Mouse (Mus musculus): Measurements from ENCODE around the gene Renbp.

- no peak for TF ChIP-seq CTCF (IDR thresholded peaks at IDR 0.05; ENCODE audit: extremely low read depth, insufficient read depth, insufficient read length, insufficient replicate concordance)
- TF ChIP-seq POLR2A (IDR thresholded peaks at IDR 0.05; ENCODE audit: low read depth, low read length), result no peak
These were observed 12.0 kb downstream of the Renbp start for GRCm38 (mm10) chrX:73918631-73919030.

All from spleen, adult 2 months (tissue).